Mouse (Mus musculus): ENCODE results near the gene Serinc2.

DNA sequence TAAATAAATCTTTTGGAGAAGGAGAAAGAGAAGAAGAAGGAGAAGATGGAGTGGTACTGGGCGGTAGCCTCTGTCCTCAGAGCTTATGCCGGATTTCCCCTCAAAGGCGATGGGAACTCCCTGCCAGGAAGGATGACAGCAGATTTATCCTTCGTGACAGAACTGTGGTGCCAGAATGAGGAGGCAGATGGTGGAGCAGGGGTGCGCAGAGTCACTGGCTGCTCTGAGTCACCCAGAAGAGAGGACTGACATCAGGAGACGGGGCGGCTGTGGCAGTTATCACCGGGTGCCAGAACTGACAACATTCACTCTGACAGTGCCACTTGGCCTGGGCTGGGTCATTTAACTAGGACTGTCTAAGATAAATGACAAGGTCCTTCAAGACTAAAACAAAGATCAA lies 8.9 kb downstream of the Serinc2 start:
- no peak for TF ChIP-seq CTCF (IDR thresholded peaks at IDR 0.05)
- no peak for TF ChIP-seq POLR2A (IDR thresholded peaks at IDR 0.05; ENCODE audit: insufficient read depth, low read depth, low read length)

Data from heart, adult 2 months (tissue).